Mouse (Mus musculus) hindbrain, embryonic 10.5 days (tissue): ENCODE measurements around the gene Acoxl. TPM values are rescaled to one million over a fixed set of nuclear protein-coding genes. Genes with fewer than 3 reads are reported as not detected.

ENCODE experiments used
- DNase-seq: peaks from one replicate; pipeline ENCODE4 v3.0.0-alpha.2; 2017; ENCODE audit warnings: low spot score
- H3K27ac ChIP-seq: fragments of 300-500 bp; sonication (generic); 2 replicates; pipeline ENCODE4 v1.5.1; 2016; ENCODE audit warnings: mild to moderate bottlenecking, moderate library complexity
- H3K27me3 ChIP-seq: fragments of 300-500 bp; sonication (generic); 2 replicates; pipeline ENCODE4 v1.6.1; 2016; ENCODE audit warnings: mild to moderate bottlenecking; ENCODE audit not compliant: poor library complexity, insufficient read depth, severe bottlenecking
- H3K36me3 ChIP-seq: fragments of 300-500 bp; sonication (generic); 2 replicates; pipeline ENCODE4 v1.6.1; 2016; ENCODE audit warnings: mild to moderate bottlenecking, moderate library complexity
- H3K4me1 ChIP-seq: fragments of 300-500 bp; sonication (generic); replicated peaks from 2 replicates; pipeline ENCODE4 v1.6.1; 2016; ENCODE audit warnings: mild to moderate bottlenecking
- H3K4me3 ChIP-seq: fragments of 300-500 bp; sonication (generic); 2 replicates; pipeline ENCODE4 v1.5.1; 2016; ENCODE audit warnings: mild to moderate bottlenecking, moderate library complexity
- H3K9me3 ChIP-seq: fragments of 300-500 bp; sonication (generic); 2 replicates; pipeline ENCODE4 v1.6.1; 2016; ENCODE audit warnings: mild to moderate bottlenecking, moderate library complexity
- WGBS: fragments of 180-500 bp; shearing (Covaris S2); methylation state at CpG from one replicate; pipeline ENCODE4 v1.1.7; 2016; 5-methylcytosine and 5-hydroxymethylcytosine counted together
- polyA plus RNA-seq: library from polyadenylated mRNA; unstranded; fragments of >200 nt; fragmentation: Nextera tagmentation; extraction: Ambion mirVana; gene quantifications from 2 replicates; pipeline ENCODE4 v1.2.1, GENCODE M21; 2016

The Acoxl gene
- polyA plus RNA-seq, 1 experiment from 2014 or later = 0.07 TPM

- H3K27ac ChIP-seq = no peak overlapping the region
- H3K36me3 ChIP-seq = no peaks in the 10 kb centered on the region
- H3K4me1 ChIP-seq = no peaks in the 10 kb centered on the region
- H3K27me3 ChIP-seq = 0 out of 2 replicates have a peak, but pooled peaks cover 5% of the 10 kb centered on the region
- no peaks in the 10 kb centered on the region for H3K9me3 ChIP-seq
- no peak for DNase-seq
- H3K4me3 ChIP-seq = no peak overlapping the region
- 87% methylated on average over 5 of the region's 5 CpGs for WGBS
These were observed 245.9 kb downstream of the Acoxl start for GRCm38 (mm10) chr2:128084607-128085006.

- Histone ChIP-seq H3K4me3 (no peak overlapping the region), H3K9me3 (no peaks in the 10 kb centered on the region), H3K27me3 (no peaks in the 10 kb centered on the region), H3K36me3 (no peaks in the 10 kb centered on the region), H3K27ac (no peak overlapping the region), H3K4me1 (peaks cover 1% of the 10 kb centered on the region; the same call in 1 of the 2 replicates)
- WGBS = 98% methylated on average over 1 of the region's 1 CpGs
- DNase-seq = no peak
These were observed 246.8 kb downstream of the Acoxl start for GRCm38 (mm10) chr2:128085481-128085880.

GRCm38 (mm10) chr2:128086301-128086886 is 247.7 kb downstream of the Acoxl start:
- Histone ChIP-seq H3K4me1 (peaks cover 10% of the 10 kb centered on the region), H3K27ac (peak overlapping the region; percentile 45; the same call in 1 of the 2 replicates), H3K4me3 (no peak overlapping the region), H3K36me3 (no peaks in the 10 kb centered on the region), H3K9me3 (no peaks in the 10 kb centered on the region), H3K27me3 (no peaks in the 10 kb centered on the region)
- no peak for DNase-seq
- 82% methylated on average over 14 of the region's 14 CpGs for WGBS

- Histone ChIP-seq H3K27me3 (no peaks in the 10 kb centered on the region), H3K4me1 (peaks cover 17% of the 10 kb centered on the region), H3K9me3 (no peaks in the 10 kb centered on the region), H3K4me3 (no peak overlapping the region), H3K36me3 (no peaks in the 10 kb centered on the region), H3K27ac (no peak overlapping the region)
- WGBS = 89% methylated on average over 7 of the region's 7 CpGs
- DNase-seq = no peak
These were observed 248.4 kb downstream of the Acoxl start for GRCm38 (mm10) chr2:128086996-128087526.

GRCm38 (mm10) chr2:128087798-128088545 is 249.3 kb downstream of the Acoxl start:
- no peak for DNase-seq
- no peak overlapping the region for H3K27ac ChIP-seq
- peaks cover 26% of the 10 kb centered on the region for H3K4me1 ChIP-seq
- no peaks in the 10 kb centered on the region for H3K27me3 ChIP-seq
- no peaks in the 10 kb centered on the region for H3K9me3 ChIP-seq
- no peaks in the 10 kb centered on the region for H3K36me3 ChIP-seq
- 87% methylated on average over 8 of the region's 8 CpGs for WGBS
- H3K4me3 ChIP-seq = no peak overlapping the region

GRCm38 (mm10) chr2:128090283-128090885 is 251.7 kb downstream of the Acoxl start:
- WGBS = 91% methylated on average over 6 of the region's 6 CpGs
- Histone ChIP-seq H3K9me3 (no peaks in the 10 kb centered on the region), H3K27ac (peak overlapping the region; percentile 77; the same call in 1 of the 2 replicates), H3K4me3 (no peak overlapping the region), H3K36me3 (no peaks in the 10 kb centered on the region), H3K4me1 (peaks cover 41% of the 10 kb centered on the region), H3K27me3 (no peaks in the 10 kb centered on the region)
- no peak for DNase-seq

GRCm38 (mm10) chr2:128091431-128092369 is 253.0 kb downstream of the Acoxl start:
- peak; percentile 73 for DNase-seq
- Histone ChIP-seq H3K27ac (peak overlapping the region; percentile 79), H3K4me3 (no peak overlapping the region), H3K27me3 (no peaks in the 10 kb centered on the region), H3K9me3 (no peaks in the 10 kb centered on the region), H3K4me1 (peaks cover 41% of the 10 kb centered on the region), H3K36me3 (no peaks in the 10 kb centered on the region)
- WGBS = 46% methylated on average over 11 of the region's 11 CpGs

GRCm38 (mm10) chr2:128092451-128092850 is 253.8 kb downstream of the Acoxl start:
- H3K4me3 ChIP-seq = no peak overlapping the region
- H3K36me3 ChIP-seq = no peaks in the 10 kb centered on the region
- H3K4me1 ChIP-seq = peaks cover 41% of the 10 kb centered on the region
- 68% methylated on average over 2 of the region's 2 CpGs for WGBS
- H3K27ac ChIP-seq = peak overlapping the region; percentile 79
- H3K9me3 ChIP-seq = no peaks in the 10 kb centered on the region
- DNase-seq = no peak
- H3K27me3 ChIP-seq = no peaks in the 10 kb centered on the region

GRCm38 (mm10) chr2:128094196-128094595 is 255.5 kb downstream of the Acoxl start:
- Histone ChIP-seq H3K36me3 (no peaks in the 10 kb centered on the region), H3K27me3 (no peaks in the 10 kb centered on the region), H3K4me3 (no peak overlapping the region), H3K4me1 (peaks cover 46% of the 10 kb centered on the region), H3K9me3 (no peaks in the 10 kb centered on the region), H3K27ac (peak overlapping the region; percentile 71; the same call in 1 of the 2 replicates)
- no peak for DNase-seq
- 83% methylated on average over 5 of the region's 5 CpGs for WGBS

GRCm38 (mm10) chr2:128094602-128095001 is 255.9 kb downstream of the Acoxl start:
- WGBS = 90% methylated on average over 2 of the region's 2 CpGs
- no peaks in the 10 kb centered on the region for H3K36me3 ChIP-seq
- H3K9me3 ChIP-seq = no peaks in the 10 kb centered on the region
- H3K27me3 ChIP-seq = no peaks in the 10 kb centered on the region
- H3K27ac ChIP-seq = peak overlapping the region; percentile 71; the same call in 1 of the 2 replicates
- no peak overlapping the region for H3K4me3 ChIP-seq
- DNase-seq = no peak
- peaks cover 46% of the 10 kb centered on the region for H3K4me1 ChIP-seq

GRCm38 (mm10) chr2:128095270-128095669 is 256.6 kb downstream of the Acoxl start:
- H3K4me3 ChIP-seq = no peak overlapping the region
- no peak for DNase-seq
- peaks cover 46% of the 10 kb centered on the region for H3K4me1 ChIP-seq
- H3K27me3 ChIP-seq = no peaks in the 10 kb centered on the region
- 58% methylated on average over 1 of the region's 1 CpGs for WGBS
- no peaks in the 10 kb centered on the region for H3K9me3 ChIP-seq
- H3K36me3 ChIP-seq = no peaks in the 10 kb centered on the region
- H3K27ac ChIP-seq = no peak overlapping the region

- H3K27ac ChIP-seq = no peak overlapping the region
- H3K27me3 ChIP-seq = no peaks in the 10 kb centered on the region
- no peaks in the 10 kb centered on the region for H3K9me3 ChIP-seq
- 71% methylated on average over 1 of the region's 1 CpGs for WGBS
- no peak for DNase-seq
- H3K4me1 ChIP-seq = peaks cover 39% of the 10 kb centered on the region
- H3K4me3 ChIP-seq = no peak overlapping the region
- no peaks in the 10 kb centered on the region for H3K36me3 ChIP-seq
These were observed 257.4 kb downstream of the Acoxl start for GRCm38 (mm10) chr2:128096070-128096469.
